Mouse (Mus musculus): ENCODE measurements around the gene Zmynd8. TPM values are rescaled to one million over a fixed set of nuclear protein-coding genes. Genes with fewer than 3 reads are reported as not detected.

Gene Zmynd8
- 16.9 and 21.9 TPM in 2 replicates for polyA plus RNA-seq (2015; fragmentation: Nextera tagmentation; extraction: Ambion mirVana)

- 0 out of 2 replicates have a peak within 1 kb of the TSS, but pooled peaks have one; percentile 19 for H3K4me3 ChIP-seq (ENCODE audit: low read depth, low read length)
- no peaks in the 10 kb centered on the region for H3K36me3 ChIP-seq (replicated peaks; ENCODE audit: insufficient read depth, low read length)
- H3K9me3 ChIP-seq (ENCODE audit: low read length): no peaks in the 10 kb centered on the region
- peak within 1 kb of the TSS; percentile 53 for H3K4me2 ChIP-seq (ENCODE audit: low read depth, low read length)
- peaks cover 32% of the 10 kb centered on the region for H3K4me1 ChIP-seq (ENCODE audit: insufficient read depth)
- WGBS (ENCODE audit: insufficient replicate concordance): 62% methylated on average over 23 of the region's 23 CpGs
- H3K27ac ChIP-seq (ENCODE audit: low read depth): peak within 1 kb of the TSS; percentile 71
- ATAC-seq (peak; percentile 44), DNase-seq (peak; percentile 31)
- TF ChIP-seq EP300 (IDR thresholded peaks at IDR 0.05; ENCODE audit: low read depth) (no peak), CTCF (IDR thresholded peaks at IDR 0.05; ENCODE audit: low read depth) (no peak)
- H3K27me3 ChIP-seq (ENCODE audit: insufficient read depth, low read length): no peaks in the 10 kb centered on the region
- H3K9ac ChIP-seq (replicated peaks): no peak within 1 kb of the TSS; the same call in 1 of the 2 replicates
Observed at GRCm38 (mm10) chr2:165898202-165899194, at the start of gene Zmynd8. Zmynd8 (minus strand) TSS chr2:165899016.

DNA sequence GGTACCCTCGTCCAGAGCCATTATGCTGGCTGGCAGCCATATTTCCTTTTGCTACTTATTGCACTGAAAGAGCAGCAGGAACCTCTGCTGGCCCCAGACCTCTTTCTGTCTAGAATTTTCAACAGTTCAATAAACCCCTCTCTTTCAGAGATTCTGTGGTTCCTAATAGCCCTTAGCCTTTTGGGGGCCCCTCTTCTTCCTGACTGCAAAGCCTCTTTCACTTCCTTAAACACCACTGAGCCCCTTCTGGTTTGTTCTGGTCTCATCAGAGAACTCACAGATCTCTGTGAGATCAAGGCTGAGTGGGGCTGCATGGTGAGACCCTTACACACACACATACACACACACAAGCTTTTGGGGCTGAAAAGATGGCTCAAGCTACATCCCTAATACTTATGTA is 49.2 kb upstream of the Zmynd8 start:
- Histone ChIP-seq H3K27ac (ENCODE audit: low read depth) (peak overlapping the region; percentile 82), H3K4me1 (ENCODE audit: insufficient read depth) (peaks cover 12% of the 10 kb centered on the region), H3K36me3 (replicated peaks; ENCODE audit: insufficient read depth, low read length) (no peaks in the 10 kb centered on the region), H3K27me3 (ENCODE audit: insufficient read depth, low read length) (no peaks in the 10 kb centered on the region), H3K9me3 (ENCODE audit: low read length) (no peaks in the 10 kb centered on the region), H3K4me2 (ENCODE audit: low read depth, low read length) (no peak overlapping the region), H3K9ac (replicated peaks) (no peak overlapping the region), H3K4me3 (ENCODE audit: low read depth, low read length) (no peak overlapping the region)
- DNase-seq: no peak
- no peak; the same call in 1 of the 2 replicates for ATAC-seq
- TF ChIP-seq CTCF (IDR thresholded peaks at IDR 0.05; ENCODE audit: low read depth): no peak
- no peak for TF ChIP-seq EP300 (IDR thresholded peaks at IDR 0.05; ENCODE audit: low read depth)
- 40% methylated on average over 1 of the region's 1 CpGs for WGBS (ENCODE audit: insufficient replicate concordance)

- no peaks in the 10 kb centered on the region for H3K9me3 ChIP-seq (ENCODE audit: low read length)
- H3K9ac ChIP-seq (replicated peaks): no peak overlapping the region
- no peaks in the 10 kb centered on the region for H3K27me3 ChIP-seq (ENCODE audit: insufficient read depth, low read length)
- no peaks in the 10 kb centered on the region for H3K36me3 ChIP-seq (replicated peaks; ENCODE audit: insufficient read depth, low read length)
- no peak overlapping the region for H3K4me2 ChIP-seq (ENCODE audit: low read depth, low read length)
- DNase-seq (no peak), ATAC-seq (peak; percentile 62)
- H3K4me3 ChIP-seq (ENCODE audit: low read depth, low read length): no peak overlapping the region
- TF ChIP-seq EP300 (IDR thresholded peaks at IDR 0.05; ENCODE audit: low read depth): no peak
- no peak for TF ChIP-seq CTCF (IDR thresholded peaks at IDR 0.05; ENCODE audit: low read depth)
- 44% methylated on average over 1 of the region's 1 CpGs for WGBS (ENCODE audit: insufficient replicate concordance)
- no peak overlapping the region for H3K27ac ChIP-seq (ENCODE audit: low read depth)
- H3K4me1 ChIP-seq (ENCODE audit: insufficient read depth): peaks cover 2% of the 10 kb centered on the region
Observed at GRCm38 (mm10) chr2:165946046-165946564, 47.3 kb upstream of the Zmynd8 start.

DNA sequence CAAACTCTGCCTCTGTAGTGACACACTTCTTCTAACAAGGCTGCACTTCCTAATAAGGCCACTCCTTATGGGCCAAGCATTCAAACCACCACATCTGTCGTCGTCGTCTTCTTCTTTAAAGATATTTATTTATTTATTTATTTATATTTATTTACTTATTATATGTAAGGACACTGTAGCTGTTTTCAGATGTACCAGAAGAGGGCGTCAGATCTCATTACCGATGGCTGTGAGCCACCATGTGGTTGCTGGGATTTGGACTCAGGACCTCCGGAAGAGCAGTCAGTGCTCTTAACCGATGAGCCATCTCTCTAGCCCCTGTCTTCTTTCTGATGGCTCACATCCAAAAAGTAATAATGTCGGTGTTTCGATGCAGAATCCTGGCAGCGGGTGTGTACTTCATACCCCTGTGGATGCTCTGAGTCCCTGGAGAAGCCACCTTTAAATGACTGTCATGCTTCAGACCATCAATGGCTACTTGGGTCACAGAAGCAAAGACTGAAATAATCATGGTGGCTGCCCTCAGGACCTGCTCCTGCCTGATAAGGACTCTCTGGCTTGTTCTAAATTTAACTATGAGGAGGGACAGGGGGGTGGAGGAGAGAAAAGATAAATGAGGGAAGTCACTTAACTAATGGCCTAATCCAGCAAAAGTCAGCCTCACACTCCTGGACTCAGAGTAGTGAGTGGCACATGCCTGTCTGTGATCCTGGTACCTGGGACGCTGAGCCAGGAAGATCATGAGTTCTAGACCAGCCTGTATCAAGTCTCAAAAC is 45.9 kb upstream of the Zmynd8 start:
- ATAC-seq (peak; percentile 70), DNase-seq (no peak)
- 72% methylated on average over 11 of the region's 11 CpGs for WGBS (ENCODE audit: insufficient replicate concordance)
- H3K36me3 ChIP-seq (replicated peaks; ENCODE audit: insufficient read depth, low read length): no peaks in the 10 kb centered on the region
- peak overlapping the region; percentile 26; the same call in 1 of the 2 replicates for H3K4me2 ChIP-seq (ENCODE audit: low read depth, low read length)
- H3K4me3 ChIP-seq (ENCODE audit: low read depth, low read length): no peak overlapping the region
- no peak overlapping the region for H3K9ac ChIP-seq (replicated peaks)
- H3K27me3 ChIP-seq (ENCODE audit: insufficient read depth, low read length): no peaks in the 10 kb centered on the region
- H3K4me1 ChIP-seq (ENCODE audit: insufficient read depth): peaks cover 2% of the 10 kb centered on the region
- peak; percentile 12; the same call in 1 of the 2 replicates for TF ChIP-seq CTCF (IDR thresholded peaks at IDR 0.05; ENCODE audit: low read depth)
- TF ChIP-seq EP300 (IDR thresholded peaks at IDR 0.05; ENCODE audit: low read depth): peak; percentile 83
- no peaks in the 10 kb centered on the region for H3K9me3 ChIP-seq (ENCODE audit: low read length)
- no peak overlapping the region for H3K27ac ChIP-seq (ENCODE audit: low read depth)

GRCm38 (mm10) chr2:165943113-165943512 is 44.3 kb upstream of the Zmynd8 start:
- TF ChIP-seq EP300 (IDR thresholded peaks at IDR 0.05; ENCODE audit: low read depth) (no peak), CTCF (IDR thresholded peaks at IDR 0.05; ENCODE audit: low read depth) (no peak)
- WGBS (ENCODE audit: insufficient replicate concordance): 93% methylated on average over 2 of the region's 2 CpGs
- ATAC-seq: no peak

More at GRCm38 (mm10) chr2:165943113-165943512, 44.3 kb upstream of the Zmynd8 start:
- H3K4me2 ChIP-seq (ENCODE audit: low read depth, low read length): no peak overlapping the region
- H3K36me3 ChIP-seq (replicated peaks; ENCODE audit: insufficient read depth, low read length): no peaks in the 10 kb centered on the region
- no peaks in the 10 kb centered on the region for H3K27me3 ChIP-seq (ENCODE audit: insufficient read depth, low read length)
- H3K9me3 ChIP-seq (ENCODE audit: low read length): no peaks in the 10 kb centered on the region
- H3K4me3 ChIP-seq (ENCODE audit: low read depth, low read length): no peak overlapping the region
- DNase-seq: no peak
- H3K27ac ChIP-seq (ENCODE audit: low read depth): no peak overlapping the region
- H3K4me1 ChIP-seq (ENCODE audit: insufficient read depth): no peaks in the 10 kb centered on the region; the same call in 1 of the 2 replicates
- H3K9ac ChIP-seq (replicated peaks): no peak overlapping the region

Measured in liver, postnatal 0 days (tissue).